Mouse (Mus musculus) kidney, adult 9 months (tissue): Measurements from ENCODE around the gene Klrg2.
"Not testable (repeated sequence)": the region's sequence is repeated elsewhere in the genome, so short reads cannot be mapped to it uniquely, and the experiment has no call there.

Source experiments
- DNase-seq: peaks from one replicate; pipeline ENCODE4 v3.0.0; 2022

Klrg2 gene

GRCm38 (mm10) chr6:38636852-38637618 lies at the start of gene Klrg2:
TSS of gene Klrg2 (minus strand) at chr6:38637242.
- peak; percentile 68 for DNase-seq

- DNase-seq, result no peak
These were observed 45.5 kb upstream of the Klrg2 start for GRCm38 (mm10) chr6:38682532-38682931.

GRCm38 (mm10) chr6:38677629-38678028 lies 40.6 kb upstream of the Klrg2 start:
- DNase-seq, result no peak

- DNase-seq, result no peak
These were observed 39.7 kb upstream of the Klrg2 start for GRCm38 (mm10) chr6:38676723-38677122.

- no peak for DNase-seq
These were observed 39.2 kb upstream of the Klrg2 start for GRCm38 (mm10) chr6:38676217-38676616.

GRCm38 (mm10) chr6:38672011-38672410 lies 35.0 kb upstream of the Klrg2 start:
- no peak for DNase-seq

- DNase-seq, result no peak
These were observed 34.2 kb upstream of the Klrg2 start for GRCm38 (mm10) chr6:38671270-38671669.

GRCm38 (mm10) chr6:38670488-38670887 lies 33.4 kb upstream of the Klrg2 start:
- not testable (repeated sequence) for DNase-seq

- no peak for DNase-seq
These were observed 32.5 kb upstream of the Klrg2 start for GRCm38 (mm10) chr6:38669580-38669979.

GRCm38 (mm10) chr6:38662714-38663615 lies 25.9 kb upstream of the Klrg2 start, which contains the start of gene Clec2l:
TSS of gene Clec2l (plus strand) at chr6:38663069.
- DNase-seq, result no peak

GRCm38 (mm10) chr6:38661626-38662025 lies 24.6 kb upstream of the Klrg2 start:
- no peak for DNase-seq

- DNase-seq, result peak; percentile 67
These were observed 13.4 kb upstream of the Klrg2 start for GRCm38 (mm10) chr6:38650263-38650937.

- DNase-seq, result no peak
These were observed 12.5 kb upstream of the Klrg2 start for GRCm38 (mm10) chr6:38649545-38649944.

GRCm38 (mm10) chr6:38643039-38643438 lies 6.0 kb upstream of the Klrg2 start:
- no peak for DNase-seq

- peak; percentile 18 for DNase-seq
These were observed 5.6 kb upstream of the Klrg2 start for GRCm38 (mm10) chr6:38642593-38642992.

GRCm38 (mm10) chr6:38641645-38642044 lies 4.6 kb upstream of the Klrg2 start:
- DNase-seq, result no peak

- no peak for DNase-seq
These were observed 4.2 kb upstream of the Klrg2 start for GRCm38 (mm10) chr6:38641228-38641627.

- DNase-seq, result no peak
These were observed 3.4 kb upstream of the Klrg2 start for GRCm38 (mm10) chr6:38640401-38640800.

GRCm38 (mm10) chr6:38635941-38636851 lies 846 bp downstream of the Klrg2 start:
- peak; percentile 31 for DNase-seq

GRCm38 (mm10) chr6:38634461-38634860 lies 2.6 kb downstream of the Klrg2 start:
- DNase-seq, result no peak

GRCm38 (mm10) chr6:38632826-38633225 lies 4.2 kb downstream of the Klrg2 start:
- no peak for DNase-seq

GRCm38 (mm10) chr6:38629556-38629955 lies 7.5 kb downstream of the Klrg2 start:
- DNase-seq, result no peak
